Mouse (Mus musculus) liver, embryonic 18 days (tissue): ENCODE results near the gene Lims1. TPM values are rescaled to one million over a fixed set of nuclear protein-coding genes. Genes with fewer than 3 reads are reported as not detected.

Source experiments
- polyA plus RNA-seq: library from polyadenylated mRNA; depleted of rRNA; stranded (reverse); fragments of >200 nt; gene quantifications from 2 replicates; pipeline ENCODE4 v1.2.3, GENCODE M21; 2012; rRNA removed

The Lims1 gene
- 16.7 and 17.1 TPM in 2 replicates for polyA plus RNA-seq

DNA sequence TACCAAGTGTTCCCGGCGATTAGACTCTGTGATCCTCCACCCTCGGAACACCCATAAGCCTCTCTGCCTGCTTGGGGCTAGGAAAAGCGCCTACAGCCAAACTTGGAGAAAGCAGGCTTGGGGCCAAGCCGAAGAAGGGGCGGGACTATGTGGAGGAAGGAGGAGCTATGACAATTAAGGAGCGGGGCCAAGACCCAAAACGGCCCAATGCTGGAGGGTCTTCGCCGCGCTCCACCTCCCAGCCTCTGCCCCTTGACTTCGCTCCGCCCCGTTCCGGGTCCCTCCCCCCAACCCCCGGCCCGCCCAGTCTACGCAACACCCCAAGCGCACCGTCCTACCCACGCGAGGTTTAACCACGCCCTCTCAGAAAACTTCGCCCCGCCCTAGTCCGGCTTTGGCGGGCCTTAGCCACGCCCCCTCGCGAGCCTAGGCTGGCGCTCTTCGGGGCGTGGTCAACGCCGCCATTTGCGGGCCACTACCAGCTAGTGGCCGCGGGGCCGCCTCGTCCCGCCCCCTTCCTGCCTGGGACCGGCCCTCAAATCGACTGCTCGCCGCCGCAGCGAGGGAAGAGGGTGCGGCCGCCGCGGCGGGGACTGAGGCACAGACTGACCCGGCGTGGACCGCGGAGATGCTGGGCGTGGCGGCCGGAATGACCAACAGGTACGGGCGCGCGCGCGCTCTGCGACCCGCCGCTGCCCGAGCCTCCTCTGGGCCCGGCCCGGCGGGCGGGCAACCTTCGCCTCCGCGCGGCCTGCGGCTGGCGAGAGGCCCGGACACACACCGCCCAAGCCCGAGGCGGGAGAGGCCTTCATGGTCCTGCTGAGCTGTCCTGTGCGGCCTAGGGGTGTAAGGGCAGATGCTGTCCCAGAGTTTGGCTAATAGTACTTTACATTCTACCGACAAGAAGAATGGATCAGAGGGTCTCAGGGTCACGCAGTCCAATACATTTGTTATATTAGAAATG lies at the start of gene Lims1:
Gene Lims1 (plus strand): TSS at position 439 of the 964 bp plus-strand sequence.

GRCm38 (mm10) chr10:58446384-58447279 lies 123.4 kb downstream of the Lims1 start, which contains the start of gene Ranbp2:
TSS of gene Ranbp2 (plus strand) at chr10:58446920.

Other genes with a start within 250 kb of the Lims1 start
- not detected in 2 replicates for gene AW822073, start 98.5 kb upstream of the Lims1 start, polyA plus RNA-seq
- not detected in 2 replicates for gene Duxf3, start 90.8 kb upstream of the Lims1 start, polyA plus RNA-seq
- not detected in 2 replicates for gene Gm4981, start 86.8 kb upstream of the Lims1 start, polyA plus RNA-seq
- 10.4 and 12.2 TPM in 2 replicates for gene Gcc2, start 68.0 kb upstream of the Lims1 start, polyA plus RNA-seq
- gene Ranbp2, start 123.5 kb downstream of the Lims1 start, polyA plus RNA-seq, result 7.0 and 7.2 TPM in 2 replicates
- 1.1 TPM in 2 replicates for gene Ccdc138, start 174.5 kb downstream of the Lims1 start, polyA plus RNA-seq